ENCODE assay signal across 11 mouse cellular contexts in genomic region chr6:127717239-127718137, GRCm38 (mm10). TPM values are rescaled to one million over a fixed set of nuclear protein-coding genes. Genes with fewer than 3 reads are reported as not detected.
DNase-seq lines count a peak whose midpoint lies in the region; ATAC-seq and TF ChIP-seq lines count a peak whose summit lies in the region.
"Had no signal": no experiment of that assay in that cellular context is flagged by ENCODE, and none has a peak within 500 bp of the region (broad histone marks: within the 10 kb centered on the region; RNA-seq: fewer than 3 reads in every experiment).

No protein-coding gene starts in this region.

- H3K4me2 ChIP-seq in forebrain, embryonic 13.5 days, result peak overlapping the region; percentile 33
- H3K4me2 ChIP-seq in limb, embryonic 14.5 days (replicated peaks; ENCODE audit: low read depth, low read length, severe bottlenecking), result no peak overlapping the region
- H3K4me2 ChIP-seq in neural tube, embryonic 14.5 days (ENCODE audit: low read depth, low read length), result peak overlapping the region; percentile 17; the same call in 1 of the 2 replicates

- peaks cover 17% of the 10 kb centered on the region for H3K4me1 ChIP-seq in forebrain, embryonic 13.5 days
- peaks cover 4% of the 10 kb centered on the region; the same call in 1 of the 2 replicates for H3K4me1 ChIP-seq in limb, embryonic 14.5 days (ENCODE audit: control insufficient read depth, insufficient read depth, low read length)
- peaks cover 13% of the 10 kb centered on the region for H3K4me1 ChIP-seq in neural tube, embryonic 14.5 days (ENCODE audit: control insufficient read depth, insufficient read depth, low read length)

- no peak overlapping the region for H3K4me3 ChIP-seq in forebrain, embryonic 13.5 days
- H3K4me3 ChIP-seq in limb, embryonic 14.5 days (replicated peaks; ENCODE audit: low read length), result no peak overlapping the region
- no peak overlapping the region for H3K4me3 ChIP-seq in neural tube, embryonic 14.5 days (ENCODE audit: low read depth, low read length)
- H3K4me3 ChIP-seq: myocyte had no signal

- H3K9ac ChIP-seq in forebrain, embryonic 13.5 days, result no peak overlapping the region; the same call in 1 of the 2 replicates
- H3K9ac ChIP-seq in limb, embryonic 14.5 days (ENCODE audit: low read depth, low read length, severe bottlenecking), result no peak overlapping the region
- H3K9ac ChIP-seq in neural tube, embryonic 14.5 days (replicated peaks; ENCODE audit: low read depth, low read length), result no peak overlapping the region

- TF ChIP-seq POLR2A in limb, embryonic 14.5 days (IDR thresholded peaks at IDR 0.05; ENCODE audit: borderline replicate concordance, extremely low read depth, insufficient read depth, insufficient read length), result no peak

- peak overlapping the region; percentile 6; the same call in 1 of the 2 replicates for H3K27ac ChIP-seq in forebrain, embryonic 13.5 days
- H3K27ac ChIP-seq in limb, embryonic 14.5 days (replicated peaks; ENCODE audit: low read depth, low read length), result no peak overlapping the region
- peak overlapping the region; percentile 58; the same call in 1 of the 2 replicates for H3K27ac ChIP-seq in neural tube, embryonic 14.5 days (ENCODE audit: low read depth, low read length)

- 21% methylated on average over 21 of the region's 21 CpGs for WGBS in forebrain, embryonic 13.5 days
- 48% methylated on average over 21 of the region's 21 CpGs for WGBS in limb, embryonic 14.5 days
- 11% methylated on average over 21 of the region's 21 CpGs for WGBS in neural tube, embryonic 14.5 days

- peak; percentile 60 to 67 for DNase-seq in kidney, postnatal 4 days
- no peak for DNase-seq in kidney, postnatal 36 days
- peak; percentile 40 for DNase-seq in limb, embryonic 14.5 days (ENCODE audit: low spot score)
- DNase-seq in cerebellum, postnatal 10 days, result no peak
- DNase-seq in cerebellum, adult 11 months, result no peak
- DNase-seq in cerebellum, adult 9-11 months, result no peak
- DNase-seq: heart, postnatal 14 days; lung, adult 18-20 months had no signal

- H3K9me3 ChIP-seq in forebrain, embryonic 13.5 days (replicated peaks), result no peaks in the 10 kb centered on the region
- H3K9me3 ChIP-seq in limb, embryonic 14.5 days (ENCODE audit: control insufficient read depth, low read length), result no peaks in the 10 kb centered on the region
- H3K9me3 ChIP-seq in neural tube, embryonic 14.5 days (ENCODE audit: control insufficient read depth, low read length), result no peaks in the 10 kb centered on the region

- H3K36me3 ChIP-seq in forebrain, embryonic 13.5 days (ENCODE audit: poor library complexity, severe bottlenecking), result no peaks in the 10 kb centered on the region
- no peaks in the 10 kb centered on the region for H3K36me3 ChIP-seq in limb, embryonic 14.5 days (ENCODE audit: control insufficient read depth, insufficient read depth, low read length)
- H3K36me3 ChIP-seq in neural tube, embryonic 14.5 days (ENCODE audit: control insufficient read depth, insufficient read depth, low read length), result no peaks in the 10 kb centered on the region

- H3K27me3 ChIP-seq in forebrain, embryonic 13.5 days, result no peaks in the 10 kb centered on the region
- H3K27me3 ChIP-seq in limb, embryonic 14.5 days (ENCODE audit: control insufficient read depth, insufficient read depth, low read length), result no peaks in the 10 kb centered on the region
- no peaks in the 10 kb centered on the region for H3K27me3 ChIP-seq in neural tube, embryonic 14.5 days (ENCODE audit: control insufficient read depth, insufficient read depth, low read length)

- ATAC-seq in forebrain, embryonic 13.5 days, result peak; percentile 67
- peak; percentile 56; the same call in 1 of the 2 replicates for ATAC-seq in limb, embryonic 14.5 days (ENCODE audit: low FRiP score, low read depth)
- peak; percentile 77 for ATAC-seq in neural tube, embryonic 14.5 days (ENCODE audit: low read depth)

RNA-seq across cellular contexts. Expression of gene Prmt8, which starts 51.8 kb away (rescaled TPM):
- 20.3 and 22.1 TPM in 2 replicates for polyA plus RNA-seq in forebrain, embryonic 13.5 days (2015; fragmentation: Nextera tagmentation; extraction: Ambion mirVana)
- 0.19 and 0.31 TPM in 2 replicates for polyA plus RNA-seq in limb, embryonic 14.5 days (2012; rRNA removed)
- 0.17 and 0.34 TPM in 2 replicates for polyA plus RNA-seq in limb, embryonic 14.5 days (2014; fragmentation: Nextera tagmentation; extraction: Ambion mirVana)
- 43.6 and 45.9 TPM in 2 replicates for polyA plus RNA-seq in neural tube, embryonic 14.5 days (2014; fragmentation: Nextera tagmentation; extraction: Ambion mirVana)
- polyA plus RNA-seq: myocyte had no signal

Comparison
In these comparisons a context has a peak if more than half of its experiments do, and no peak if none do; other contexts are left out.
1. DNase-seq: peak in kidney, postnatal 4 days (2 of 2) and limb, embryonic 14.5 days (single experiment); none in kidney, postnatal 36 days (0 of 2), cerebellum, postnatal 10 days (0 of 2), cerebellum, adult 11 months (single experiment) and cerebellum, adult 9-11 months (single experiment).
2. RNA of gene Prmt8, which starts 51.8 kb away (polyA plus RNA-seq): 43.6 to 45.9 TPM in neural tube, embryonic 14.5 days and 20.3 to 22.1 TPM in forebrain, embryonic 13.5 days; 0.17 to 0.34 TPM in limb, embryonic 14.5 days; every median in the first group is over 10 times any median in the second.
3. Peak in every context shown above with its lines, with median percentiles within 50 percentile points of each other: ATAC-seq.